Mouse (Mus musculus): ENCODE results near the gene Cyp4f13. TPM values are rescaled to one million over a fixed set of nuclear protein-coding genes. Genes with fewer than 3 reads are reported as not detected.

The Cyp4f13 gene
- 11.2 and 13.3 TPM in 2 replicates for polyA plus RNA-seq (2012; rRNA removed)

GRCm38 (mm10) chr17:32947215-32947914 is at the start of gene Cyp4f13:
TSS of gene Cyp4f13 (minus strand) at chr17:32947402.

GRCm38 (mm10) chr17:32992699-32993474 is 45.7 kb upstream of the Cyp4f13 start, which contains the start of gene Zfp952:
TSS of gene Zfp952 (plus strand) at chr17:32993129.

GRCm38 (mm10) chr17:32965623-32966290 is 18.6 kb upstream of the Cyp4f13 start, which contains the start of gene Zfp472:
TSS of gene Zfp472 (plus strand) at chr17:32965814.

GRCm38 (mm10) chr17:32917131-32917530 is 30.1 kb downstream of the Cyp4f13 start, which contains the start of gene Cyp4f14:
TSS of gene Cyp4f14 (minus strand) at chr17:32917342.

GRCm38 (mm10) chr17:32891239-32892180 is 55.7 kb downstream of the Cyp4f13 start, which contains the start of gene Zfp870:
TSS of gene Zfp870 (minus strand) at chr17:32891642.

Other genes with a start within 250 kb of the Cyp4f13 start
- gene Zfp871, start 159.1 kb downstream of the Cyp4f13 start, polyA plus RNA-seq (2012; rRNA removed), result 28.0 and 28.1 TPM in 2 replicates
- 22.2 and 22.4 TPM in 2 replicates for gene Zfp811, start 137.5 kb downstream of the Cyp4f13 start, polyA plus RNA-seq (2012; rRNA removed)
- gene Zfp799, start 117.1 kb downstream of the Cyp4f13 start, polyA plus RNA-seq (2012; rRNA removed), result 13.0 and 16.4 TPM in 2 replicates
- gene Zfp870, start 55.8 kb downstream of the Cyp4f13 start, polyA plus RNA-seq (2012; rRNA removed), result 5.3 and 5.4 TPM in 2 replicates
- gene Cyp4f14, start 30.1 kb downstream of the Cyp4f13 start, polyA plus RNA-seq (2012; rRNA removed), result 0.21 and 0.33 TPM in 2 replicates
- gene Zfp472, start 18.4 kb upstream of the Cyp4f13 start, polyA plus RNA-seq (2012; rRNA removed), result 4.6 and 4.9 TPM in 2 replicates
- 14.3 and 14.7 TPM in 2 replicates for gene Zfp952, start 45.7 kb upstream of the Cyp4f13 start, polyA plus RNA-seq (2012; rRNA removed)
- gene Zfp763, start 86.0 kb upstream of the Cyp4f13 start, polyA plus RNA-seq (2012; rRNA removed), result 14.8 and 15.6 TPM in 2 replicates
- gene 4921501E09Rik, start 120.7 kb upstream of the Cyp4f13 start, polyA plus RNA-seq (2012; rRNA removed), result not detected in 2 replicates
- 18.3 and 21.0 TPM in 2 replicates for gene Zfp563, start 141.9 kb upstream of the Cyp4f13 start, polyA plus RNA-seq (2012; rRNA removed)
- 0.44 and 0.59 TPM in 2 replicates for gene Morc2b, start 192.3 kb upstream of the Cyp4f13 start, polyA plus RNA-seq (2012; rRNA removed)
- gene Olfr55, start 221.0 kb upstream of the Cyp4f13 start, polyA plus RNA-seq (2012; rRNA removed), result 0.01 TPM in 1 of 2 replicates, not detected in the other
- not detected in 2 replicates for gene Olfr239, start 243.9 kb upstream of the Cyp4f13 start, polyA plus RNA-seq (2012; rRNA removed)